Mouse (Mus musculus): ENCODE measurements around the gene Timm10. TPM values are rescaled to one million over a fixed set of nuclear protein-coding genes. Genes with fewer than 3 reads are reported as not detected.

Timm10 gene
- total and polyA plus RNA-seq, 3 experiments: 13.5 to 51.5 (median 19.5) TPM

- no peak for DNase-seq (ENCODE audit: low spot score)
- no peak for ATAC-seq (ENCODE audit: extremely low read depth, insufficient number of reproducible peaks, low FRiP score, poor library complexity, severe bottlenecking)
- Histone ChIP-seq H3K36me3 (replicated peaks) (no peaks in the 10 kb centered on the region), H3K4me3 (ENCODE audit: low read depth, low read length) (no peak overlapping the region), H3K4me1 (ENCODE audit: insufficient read depth, low read depth, low read length) (peaks cover 6% of the 10 kb centered on the region; the same call in 1 of the 2 replicates), H3K9me3 (replicated peaks) (no peaks in the 10 kb centered on the region), H3K27me3 (ENCODE audit: insufficient read depth, low read length) (peaks cover 50% of the 10 kb centered on the region)
- no peak for TF ChIP-seq GATA2 (IDR thresholded peaks at IDR 0.05; ENCODE audit: borderline replicate concordance, low read depth, low read length)
- TF ChIP-seq POLR2AphosphoS5 (IDR thresholded peaks at IDR 0.05; ENCODE audit: insufficient replicate concordance, low read depth, low read length): no peak
- no peak for TF ChIP-seq CTCF (IDR thresholded peaks at IDR 0.05; ENCODE audit: low read depth, low read length)
- no peak for TF ChIP-seq GATA1 (IDR thresholded peaks at IDR 0.05; ENCODE audit: borderline replicate concordance, low read length)
- no peak for TF ChIP-seq TAL1 (conservative IDR thresholded peaks at IDR 0.05; ENCODE audit: low read depth, low read length)
These were observed 18.4 kb downstream of the Timm10 start for GRCm38 (mm10) chr2:84845226-84845625.

- no peaks in the 10 kb centered on the region for H3K9me3 ChIP-seq (replicated peaks)
- no peak overlapping the region for H3K4me3 ChIP-seq (ENCODE audit: low read depth, low read length)
- H3K27me3 ChIP-seq (ENCODE audit: insufficient read depth, low read length): peaks cover 41% of the 10 kb centered on the region
- H3K36me3 ChIP-seq (replicated peaks): no peaks in the 10 kb centered on the region
- ATAC-seq (ENCODE audit: extremely low read depth, insufficient number of reproducible peaks, low FRiP score, poor library complexity, severe bottlenecking): no peak
- peaks cover 4% of the 10 kb centered on the region; the same call in 1 of the 2 replicates for H3K4me1 ChIP-seq (ENCODE audit: insufficient read depth, low read depth, low read length)
- DNase-seq (ENCODE audit: low spot score): no peak
- no peak for TF ChIP-seq GATA2 (IDR thresholded peaks at IDR 0.05; ENCODE audit: borderline replicate concordance, low read depth, low read length)
- TF ChIP-seq CTCF (IDR thresholded peaks at IDR 0.05; ENCODE audit: low read depth, low read length): no peak
- TF ChIP-seq GATA1 (IDR thresholded peaks at IDR 0.05; ENCODE audit: borderline replicate concordance, low read length): no peak
- TF ChIP-seq POLR2AphosphoS5 (IDR thresholded peaks at IDR 0.05; ENCODE audit: insufficient replicate concordance, low read depth, low read length): no peak
- TF ChIP-seq TAL1 (conservative IDR thresholded peaks at IDR 0.05; ENCODE audit: low read depth, low read length): no peak
These were observed 23.8 kb downstream of the Timm10 start for GRCm38 (mm10) chr2:84850407-84851129.

GRCm38 (mm10) chr2:84851130-84852040 is 24.6 kb downstream of the Timm10 start:
- Histone ChIP-seq H3K9me3 (replicated peaks) (no peaks in the 10 kb centered on the region), H3K4me1 (ENCODE audit: insufficient read depth, low read depth, low read length) (peaks cover 4% of the 10 kb centered on the region), H3K27me3 (ENCODE audit: insufficient read depth, low read length) (peaks cover 45% of the 10 kb centered on the region), H3K4me3 (ENCODE audit: low read depth, low read length) (no peak overlapping the region), H3K36me3 (replicated peaks) (no peaks in the 10 kb centered on the region)
- ATAC-seq (ENCODE audit: extremely low read depth, insufficient number of reproducible peaks, low FRiP score, poor library complexity, severe bottlenecking) (no peak), DNase-seq (ENCODE audit: low spot score) (no peak)
- TF ChIP-seq POLR2AphosphoS5 (IDR thresholded peaks at IDR 0.05; ENCODE audit: insufficient replicate concordance, low read depth, low read length) (no peak), CTCF (IDR thresholded peaks at IDR 0.05; ENCODE audit: low read depth, low read length) (no peak), GATA1 (IDR thresholded peaks at IDR 0.05; ENCODE audit: borderline replicate concordance, low read length) (no peak), GATA2 (IDR thresholded peaks at IDR 0.05; ENCODE audit: borderline replicate concordance, low read depth, low read length) (no peak), TAL1 (conservative IDR thresholded peaks at IDR 0.05; ENCODE audit: low read depth, low read length) (no peak)

GRCm38 (mm10) chr2:84855732-84856131 is 28.9 kb downstream of the Timm10 start:
- Histone ChIP-seq H3K27me3 (ENCODE audit: insufficient read depth, low read length) (peaks cover 57% of the 10 kb centered on the region), H3K4me3 (ENCODE audit: low read depth, low read length) (no peak overlapping the region), H3K4me1 (ENCODE audit: insufficient read depth, low read depth, low read length) (peaks cover 4% of the 10 kb centered on the region), H3K9me3 (replicated peaks) (no peaks in the 10 kb centered on the region), H3K36me3 (replicated peaks) (no peaks in the 10 kb centered on the region)
- TF ChIP-seq CTCF (IDR thresholded peaks at IDR 0.05; ENCODE audit: low read depth, low read length) (peak; percentile 43; the same call in 1 of the 2 replicates), GATA1 (IDR thresholded peaks at IDR 0.05; ENCODE audit: borderline replicate concordance, low read length) (no peak)
- peak; percentile 61 for DNase-seq (ENCODE audit: low spot score)
- peak; percentile 79 for ATAC-seq (ENCODE audit: extremely low read depth, insufficient number of reproducible peaks, low FRiP score, poor library complexity, severe bottlenecking)

GRCm38 (mm10) chr2:84858551-84858950 is 31.8 kb downstream of the Timm10 start:
- no peaks in the 10 kb centered on the region for H3K36me3 ChIP-seq (replicated peaks)
- ATAC-seq (ENCODE audit: extremely low read depth, insufficient number of reproducible peaks, low FRiP score, poor library complexity, severe bottlenecking): no peak
- no peak for TF ChIP-seq CTCF (IDR thresholded peaks at IDR 0.05; ENCODE audit: low read depth, low read length)
- TF ChIP-seq GATA1 (IDR thresholded peaks at IDR 0.05; ENCODE audit: borderline replicate concordance, low read length): no peak
- no peak for TF ChIP-seq TAL1 (conservative IDR thresholded peaks at IDR 0.05; ENCODE audit: low read depth, low read length)
- no peak for TF ChIP-seq POLR2AphosphoS5 (IDR thresholded peaks at IDR 0.05; ENCODE audit: insufficient replicate concordance, low read depth, low read length)
- TF ChIP-seq GATA2 (IDR thresholded peaks at IDR 0.05; ENCODE audit: borderline replicate concordance, low read depth, low read length): no peak
- H3K9me3 ChIP-seq (replicated peaks): no peaks in the 10 kb centered on the region
- H3K4me1 ChIP-seq (ENCODE audit: insufficient read depth, low read depth, low read length): no peaks in the 10 kb centered on the region; the same call in 1 of the 2 replicates
- H3K4me3 ChIP-seq (ENCODE audit: low read depth, low read length): no peak overlapping the region
- DNase-seq (ENCODE audit: low spot score): no peak
- H3K27me3 ChIP-seq (ENCODE audit: insufficient read depth, low read length): peaks cover 71% of the 10 kb centered on the region

All from G1E (cell line).